Mouse (Mus musculus): ENCODE measurements around the gene Wipi1.

DNA sequence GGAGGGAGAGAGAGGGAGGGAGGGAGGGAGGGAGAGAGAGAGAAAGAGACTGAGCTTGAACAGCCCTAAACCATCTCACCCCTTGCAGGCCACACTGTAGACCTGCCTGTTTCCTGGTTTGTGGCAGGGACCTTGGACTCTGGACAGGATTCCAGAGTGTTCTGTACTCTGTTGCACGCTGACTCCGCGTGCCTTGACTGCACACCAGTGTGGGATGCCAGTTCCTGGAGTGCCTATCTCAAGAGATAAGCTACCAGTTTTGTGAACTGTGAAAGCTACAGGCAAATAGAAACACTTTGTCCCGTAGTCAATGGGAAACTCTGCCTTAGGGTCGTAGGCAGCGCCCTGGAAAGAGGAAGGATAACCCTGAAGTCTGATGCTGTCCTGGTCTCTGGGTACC is 55.6 kb downstream of the Wipi1 start:
- TF ChIP-seq CTCF (IDR thresholded peaks at IDR 0.05; ENCODE audit: low read depth) (no peak), EP300 (IDR thresholded peaks at IDR 0.05; ENCODE audit: low read depth) (peak; percentile 74)
